Mouse (Mus musculus): ENCODE data around the gene Mapk1ip1. TPM values are rescaled to one million over a fixed set of nuclear protein-coding genes. Genes with fewer than 3 reads are reported as not detected.

Mapk1ip1 gene
- polyA plus RNA-seq (2016; fragmentation: Nextera tagmentation; extraction: Ambion mirVana), result 16.3 and 16.7 TPM in 2 replicates

- H3K27ac ChIP-seq, result peak within 1 kb of the TSS; percentile 94
- 0 out of 2 replicates have a peak, but pooled peaks cover 3% of the 10 kb centered on the region for H3K36me3 ChIP-seq
- no peaks in the 10 kb centered on the region for H3K9me3 ChIP-seq (replicated peaks)
- peak within 1 kb of the TSS; percentile 93 for H3K4me3 ChIP-seq
- WGBS, result under 1% methylated on average over 51 of the region's 51 CpGs
- H3K27me3 ChIP-seq, result no peaks in the 10 kb centered on the region
- H3K4me1 ChIP-seq, result peaks cover 62% of the 10 kb centered on the region
- H3K9ac ChIP-seq, result peak within 1 kb of the TSS; percentile 95
- H3K4me2 ChIP-seq (replicated peaks), result peak within 1 kb of the TSS; percentile 92
- ATAC-seq (ENCODE audit: low FRiP score), result peak; percentile 91
Observed at GRCm38 (mm10) chr7:138845544-138846391, at the start of gene Mapk1ip1, which contains the start of gene Ppp2r2d. Mapk1ip1 (minus strand) TSS chr7:138846273. Ppp2r2d (plus strand) TSS chr7:138846079.

- WGBS, result 87% methylated on average over 13 of the region's 13 CpGs
- Histone ChIP-seq H3K4me3 (no peak overlapping the region), H3K9me3 (replicated peaks) (no peaks in the 10 kb centered on the region), H3K36me3 (peaks cover 32% of the 10 kb centered on the region), H3K9ac (no peak overlapping the region), H3K27ac (no peak overlapping the region), H3K4me1 (no peaks in the 10 kb centered on the region), H3K4me2 (replicated peaks) (no peak overlapping the region), H3K27me3 (no peaks in the 10 kb centered on the region)
- no peak for ATAC-seq (ENCODE audit: low FRiP score)
Observed at GRCm38 (mm10) chr7:138885365-138886289, 39.6 kb upstream of the Mapk1ip1 start.

GRCm38 (mm10) chr7:138883724-138884123 is 37.7 kb upstream of the Mapk1ip1 start:
- H3K9ac ChIP-seq, result no peak overlapping the region
- H3K4me3 ChIP-seq, result no peak overlapping the region
- no peaks in the 10 kb centered on the region for H3K27me3 ChIP-seq
- ATAC-seq (ENCODE audit: low FRiP score), result no peak
- no peak overlapping the region for H3K4me2 ChIP-seq (replicated peaks)
- H3K36me3 ChIP-seq, result peaks cover 50% of the 10 kb centered on the region
- no peaks in the 10 kb centered on the region for H3K4me1 ChIP-seq
- H3K9me3 ChIP-seq (replicated peaks), result no peaks in the 10 kb centered on the region
- WGBS, result 92% methylated on average over 3 of the region's 3 CpGs
- H3K27ac ChIP-seq, result no peak overlapping the region

- no peaks in the 10 kb centered on the region for H3K4me1 ChIP-seq
- H3K36me3 ChIP-seq, result peaks cover 86% of the 10 kb centered on the region
Observed at GRCm38 (mm10) chr7:138875031-138875430, 29.0 kb upstream of the Mapk1ip1 start.

GRCm38 (mm10) chr7:138872956-138873355 is 26.9 kb upstream of the Mapk1ip1 start:
- Histone ChIP-seq H3K9me3 (replicated peaks) (no peaks in the 10 kb centered on the region), H3K36me3 (peaks cover 82% of the 10 kb centered on the region), H3K27ac (no peak overlapping the region), H3K4me1 (no peaks in the 10 kb centered on the region), H3K4me2 (replicated peaks) (no peak overlapping the region), H3K4me3 (no peak overlapping the region), H3K9ac (no peak overlapping the region), H3K27me3 (no peaks in the 10 kb centered on the region)
- 90% methylated on average over 3 of the region's 3 CpGs for WGBS
- ATAC-seq (ENCODE audit: low FRiP score), result no peak

More at GRCm38 (mm10) chr7:138875031-138875430, 29.0 kb upstream of the Mapk1ip1 start:
- H3K27ac ChIP-seq, result no peak overlapping the region
- no peak overlapping the region for H3K4me2 ChIP-seq (replicated peaks)
- no peaks in the 10 kb centered on the region for H3K27me3 ChIP-seq
- H3K4me3 ChIP-seq, result no peak overlapping the region
- WGBS, result 87% methylated on average over 3 of the region's 3 CpGs
- ATAC-seq (ENCODE audit: low FRiP score), result no peak
- no peaks in the 10 kb centered on the region for H3K9me3 ChIP-seq (replicated peaks)
- no peak overlapping the region for H3K9ac ChIP-seq

- no peak overlapping the region for H3K4me3 ChIP-seq
- ATAC-seq (ENCODE audit: low FRiP score), result no peak
- no peak overlapping the region for H3K27ac ChIP-seq
- no peak overlapping the region for H3K4me2 ChIP-seq (replicated peaks)
- no peaks in the 10 kb centered on the region for H3K27me3 ChIP-seq
- peaks cover 50% of the 10 kb centered on the region for H3K36me3 ChIP-seq
- H3K9ac ChIP-seq, result no peak overlapping the region
- 0 out of 2 replicates have a peak, but pooled peaks cover 3% of the 10 kb centered on the region for H3K4me1 ChIP-seq
- 90% methylated on average over 4 of the region's 4 CpGs for WGBS
- no peaks in the 10 kb centered on the region for H3K9me3 ChIP-seq (replicated peaks)
Observed at GRCm38 (mm10) chr7:138868316-138868715, 22.2 kb upstream of the Mapk1ip1 start.

GRCm38 (mm10) chr7:138867286-138867685 is 21.2 kb upstream of the Mapk1ip1 start:
- Histone ChIP-seq H3K36me3 (peaks cover 41% of the 10 kb centered on the region), H3K27me3 (no peaks in the 10 kb centered on the region), H3K9ac (no peak overlapping the region), H3K4me2 (replicated peaks) (no peak overlapping the region), H3K4me3 (no peak overlapping the region), H3K4me1 (0 out of 2 replicates have a peak, but pooled peaks cover 3% of the 10 kb centered on the region), H3K9me3 (replicated peaks) (no peaks in the 10 kb centered on the region), H3K27ac (no peak overlapping the region)
- WGBS, result 69% methylated on average over 6 of the region's 6 CpGs
- no peak for ATAC-seq (ENCODE audit: low FRiP score)

- no peak overlapping the region for H3K4me2 ChIP-seq (replicated peaks)
- 94% methylated on average over 1 of the region's 1 CpGs for WGBS
- no peak overlapping the region for H3K27ac ChIP-seq
- H3K4me3 ChIP-seq, result no peak overlapping the region
- peaks cover 29% of the 10 kb centered on the region for H3K36me3 ChIP-seq
- H3K4me1 ChIP-seq, result 0 out of 2 replicates have a peak, but pooled peaks cover 3% of the 10 kb centered on the region
- no peaks in the 10 kb centered on the region for H3K9me3 ChIP-seq (replicated peaks)
- H3K9ac ChIP-seq, result no peak overlapping the region
- no peak for ATAC-seq (ENCODE audit: low FRiP score)
- H3K27me3 ChIP-seq, result no peaks in the 10 kb centered on the region
Observed at GRCm38 (mm10) chr7:138864776-138865175, 18.7 kb upstream of the Mapk1ip1 start.

- Histone ChIP-seq H3K9me3 (replicated peaks) (no peaks in the 10 kb centered on the region), H3K36me3 (peaks cover 23% of the 10 kb centered on the region), H3K27me3 (no peaks in the 10 kb centered on the region), H3K4me3 (no peak overlapping the region), H3K27ac (no peak overlapping the region), H3K9ac (no peak overlapping the region), H3K4me2 (replicated peaks) (no peak overlapping the region), H3K4me1 (0 out of 2 replicates have a peak, but pooled peaks cover 3% of the 10 kb centered on the region)
- WGBS, result 78% methylated on average over 3 of the region's 3 CpGs
- no peak for ATAC-seq (ENCODE audit: low FRiP score)
Observed at GRCm38 (mm10) chr7:138863950-138864572, 18.0 kb upstream of the Mapk1ip1 start.

GRCm38 (mm10) chr7:138856670-138857069 is 10.6 kb upstream of the Mapk1ip1 start:
- H3K4me1 ChIP-seq, result no peaks in the 10 kb centered on the region
- no peak for ATAC-seq (ENCODE audit: low FRiP score)
- no peak overlapping the region for H3K9ac ChIP-seq
- no peak overlapping the region for H3K27ac ChIP-seq
- H3K4me3 ChIP-seq, result no peak overlapping the region
- no peaks in the 10 kb centered on the region for H3K9me3 ChIP-seq (replicated peaks)
- WGBS, result 60% methylated on average over 2 of the region's 2 CpGs
- no peaks in the 10 kb centered on the region for H3K27me3 ChIP-seq
- H3K36me3 ChIP-seq, result peaks cover 35% of the 10 kb centered on the region
- no peak overlapping the region for H3K4me2 ChIP-seq (replicated peaks)

- Histone ChIP-seq H3K9ac (no peak overlapping the region), H3K36me3 (peaks cover 35% of the 10 kb centered on the region), H3K4me3 (no peak overlapping the region), H3K27me3 (no peaks in the 10 kb centered on the region), H3K9me3 (replicated peaks) (no peaks in the 10 kb centered on the region), H3K27ac (no peak overlapping the region), H3K4me1 (peaks cover 12% of the 10 kb centered on the region), H3K4me2 (replicated peaks) (no peak overlapping the region)
- WGBS, result 96% methylated on average over 2 of the region's 2 CpGs
- ATAC-seq (ENCODE audit: low FRiP score), result no peak
Observed at GRCm38 (mm10) chr7:138854201-138854600, 8.1 kb upstream of the Mapk1ip1 start.

Measured in hindbrain, embryonic 12.5 days (tissue).